Mouse (Mus musculus) spleen, adult 2 months (tissue): ENCODE measurements around the gene Upp2. TPM values are rescaled to one million over a fixed set of nuclear protein-coding genes. Genes with fewer than 3 reads are reported as not detected.

Source experiments
- DNase-seq, 2 experiments: peaks; one replicate each; pipeline versions ENCODE4 v3.0.0 to v3.0.0-alpha.2; 2012 to 2021; ENCODE audit warnings: low spot score in 2 of 2, low read depth in 1 of 2
- H3K27ac ChIP-seq: fragments of 200-500 bp; 2 replicates; pipeline ENCODE4 v1.5.1; 2012; ENCODE audit warnings: low read length, inconsistent platforms; ENCODE audit not compliant: insufficient read depth
- H3K27me3 ChIP-seq: fragments of 200-500 bp; 2 replicates; pipeline ENCODE4 v1.6.1; 2012; ENCODE audit warnings: mild to moderate bottlenecking, moderate library complexity, low read length, inconsistent platforms; ENCODE audit not compliant: control insufficient read depth, insufficient read depth
- H3K36me3 ChIP-seq: fragments of 200-500 bp; 2 replicates; pipeline ENCODE4 v1.6.1; 2012; ENCODE audit warnings: mild to moderate bottlenecking, low read length, inconsistent platforms; ENCODE audit not compliant: control insufficient read depth, insufficient read depth
- H3K4me1 ChIP-seq: fragments of 200-500 bp; 2 replicates; pipeline ENCODE4 v1.6.1; 2011; ENCODE audit warnings: inconsistent platforms; ENCODE audit not compliant: control insufficient read depth, insufficient read depth, insufficient read length
- H3K4me3 ChIP-seq: fragments of 200-500 bp; 2 replicates; pipeline ENCODE4 v1.5.1; 2011; ENCODE audit warnings: mild to moderate bottlenecking, inconsistent platforms; ENCODE audit not compliant: insufficient read depth, insufficient read length; ENCODE audit errors: extremely low read depth
- CTCF ChIP-seq: fragments of 200-500 bp; IDR thresholded peaks from 2 replicates; pipeline ENCODE4 v1.5.1; 2011; ENCODE audit warnings: mild to moderate bottlenecking, inconsistent platforms; ENCODE audit not compliant: insufficient read depth, insufficient read length, insufficient replicate concordance; ENCODE audit errors: extremely low read depth
- POLR2A ChIP-seq: fragments of 200-500 bp; IDR thresholded peaks from 2 replicates; pipeline ENCODE4 v1.6.1; 2011; ENCODE audit warnings: low read depth, low read length, inconsistent platforms
- WGBS: fragments of 180-500 bp; shearing (Covaris S2); methylation state at CpG from one replicate; pipeline ENCODE4 v1.1.7; 2018; 5-methylcytosine and 5-hydroxymethylcytosine counted together
- polyA plus RNA-seq: library from polyadenylated mRNA; depleted of rRNA; stranded (reverse); fragments of >200 nt; gene quantifications from 2 replicates; pipeline ENCODE4 v1.2.3, GENCODE M21; 2012; rRNA removed

The Upp2 gene
- polyA plus RNA-seq, 1 experiment: 1.3 TPM

- Histone ChIP-seq H3K27ac (no peak overlapping the region), H3K27me3 (no peaks in the 10 kb centered on the region), H3K4me3 (no peak overlapping the region), H3K36me3 (no peaks in the 10 kb centered on the region), H3K4me1 (no peaks in the 10 kb centered on the region; the same call in 1 of the 2 replicates)
- no peak for DNase-seq
- WGBS: 85% methylated on average over 4 of the region's 4 CpGs
- TF ChIP-seq POLR2A: no peak
- TF ChIP-seq CTCF: no peak
These were observed 275.3 kb downstream of the Upp2 start for GRCm38 (mm10) chr2:58842443-58842842.

Other genes starting within 250 kb of the Upp2 start
- 0.06 and 0.14 TPM in 2 replicates for gene Acvr1c, start 209.4 kb upstream of the Upp2 start, polyA plus RNA-seq
- not detected in 2 replicates for gene Gm17409, start 97.2 kb upstream of the Upp2 start, polyA plus RNA-seq
- 1.4 and 1.8 TPM in 2 replicates for gene Acvr1, start 141 bp upstream of the Upp2 start, polyA plus RNA-seq